Mouse (Mus musculus) kidney, postnatal 14 days (tissue): ENCODE measurements around the gene Psma1.

ENCODE experiments used
- DNase-seq: peaks from one replicate; pipeline ENCODE4 v3.0.0; 2022; ENCODE audit warnings: mixed read lengths

Psma1 gene

DNA sequence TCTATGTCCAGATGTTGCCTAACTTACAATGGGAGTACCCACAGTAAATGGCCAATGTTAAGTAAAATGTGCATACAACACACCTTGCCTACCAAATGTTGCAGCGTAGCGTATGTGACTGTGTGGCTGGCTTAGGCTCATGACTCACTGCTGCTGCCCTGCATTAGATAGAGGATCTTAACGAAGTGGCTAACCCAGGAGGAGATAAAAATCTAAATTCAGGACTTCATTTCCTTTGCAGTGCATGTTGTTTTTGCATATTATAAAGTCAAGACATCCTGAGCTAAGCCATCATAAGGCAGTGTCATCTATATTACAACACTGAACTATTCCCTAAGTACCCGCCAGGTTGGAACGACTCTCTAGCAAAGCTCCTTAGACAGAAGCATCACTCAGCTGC, 7.5 kb downstream of the Psma1 start:
- no peak for DNase-seq

DNA sequence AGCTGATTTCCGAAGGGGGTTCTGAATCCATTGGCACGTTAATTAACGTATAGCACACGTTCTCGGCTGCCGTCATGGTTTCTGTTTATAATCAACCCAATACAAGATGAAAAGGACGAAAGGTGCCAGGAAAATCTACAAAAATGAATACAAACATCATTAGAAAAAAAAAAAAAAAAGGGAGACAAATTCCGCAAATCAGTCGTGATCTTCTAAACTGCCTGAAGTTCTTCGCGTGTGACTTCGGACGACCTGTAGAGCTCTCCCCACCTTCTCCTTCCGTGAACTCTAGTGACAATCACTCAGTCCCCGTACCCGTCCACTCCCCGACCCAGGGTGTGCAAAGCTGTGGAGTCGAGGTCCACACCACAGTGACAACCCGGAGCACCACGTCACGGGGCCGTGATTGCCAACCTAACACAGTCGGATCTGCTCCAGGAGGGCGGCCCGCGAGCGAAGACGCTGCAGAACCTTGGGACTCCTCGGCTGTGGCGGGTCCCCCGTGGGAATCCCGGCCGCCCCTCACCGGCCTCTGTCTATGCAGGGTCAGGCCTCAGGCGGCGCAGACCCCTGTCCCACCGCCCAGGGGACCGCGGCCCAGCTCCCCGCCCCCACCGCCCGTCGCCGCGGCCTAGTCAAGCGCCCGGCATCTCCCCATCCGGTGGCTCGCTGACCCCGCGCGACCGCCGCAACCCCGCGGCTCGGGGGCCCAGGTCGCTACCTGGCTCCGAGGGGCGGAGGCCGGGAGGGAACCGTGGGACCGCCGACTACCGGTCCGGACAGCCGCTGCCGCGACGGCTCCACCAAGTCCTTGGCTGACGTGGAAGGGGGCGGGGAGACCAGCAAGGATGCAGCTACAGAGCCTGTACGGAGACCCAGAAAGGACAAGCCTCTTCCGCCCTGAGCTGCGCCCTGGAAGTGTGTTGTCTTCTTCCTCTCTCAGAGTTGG, 21.8 kb downstream of the Psma1 start, which contains the start of gene Copb1:
TSS of gene Copb1 (minus strand) at position 827 of the 949 bp plus-strand sequence.
- peak; percentile 95 for DNase-seq

GRCm38 (mm10) chr7:114251684-114252083, 24.2 kb downstream of the Psma1 start:
- DNase-seq: no peak

DNA sequence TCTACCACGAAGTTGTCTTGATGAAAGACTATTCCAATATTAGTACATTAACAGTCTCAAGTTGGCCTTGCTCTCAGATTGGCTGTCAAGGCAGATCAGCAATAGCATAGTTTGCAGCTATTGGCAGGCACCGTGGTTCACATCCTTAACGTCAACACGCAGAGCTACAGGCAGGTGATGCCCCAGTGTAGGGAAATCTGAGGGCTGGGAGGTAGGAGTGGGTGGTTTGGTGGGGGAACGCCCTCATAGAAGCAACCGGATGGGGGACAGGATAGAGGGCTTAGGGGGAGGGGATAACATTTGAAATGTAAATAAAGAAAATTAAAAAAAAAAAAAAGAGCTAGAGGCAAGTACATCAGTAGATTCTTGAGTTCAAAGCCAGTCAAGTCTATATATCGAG, 41.9 kb downstream of the Psma1 start:
- no peak for DNase-seq

DNA sequence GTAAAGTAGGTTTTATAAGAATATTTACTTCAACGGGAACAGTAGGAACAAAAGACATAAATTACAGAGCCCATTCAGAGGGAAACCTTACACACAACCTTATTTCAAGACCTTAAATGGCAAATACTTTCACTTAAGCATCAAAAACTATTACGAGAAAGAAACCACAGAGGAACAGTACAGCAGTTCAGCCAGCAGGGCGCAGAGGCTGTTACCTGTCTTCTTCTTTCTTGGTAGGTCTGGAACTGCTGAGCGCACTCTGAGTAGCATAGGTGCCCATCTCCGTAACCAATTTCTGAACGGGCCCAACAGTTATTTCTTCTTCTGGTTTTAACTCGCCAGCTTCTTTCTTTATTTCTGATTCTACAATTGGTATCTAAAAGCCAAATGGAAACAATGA, 42.9 kb downstream of the Psma1 start:
- no peak for DNase-seq

- DNase-seq: no peak
These were observed 44.1 kb downstream of the Psma1 start for GRCm38 (mm10) chr7:114231857-114232256.

- DNase-seq: no peak
These were observed 49.4 kb downstream of the Psma1 start for GRCm38 (mm10) chr7:114226521-114226920.

- DNase-seq: no peak
These were observed 55.5 kb downstream of the Psma1 start for GRCm38 (mm10) chr7:114220433-114220832.

DNA sequence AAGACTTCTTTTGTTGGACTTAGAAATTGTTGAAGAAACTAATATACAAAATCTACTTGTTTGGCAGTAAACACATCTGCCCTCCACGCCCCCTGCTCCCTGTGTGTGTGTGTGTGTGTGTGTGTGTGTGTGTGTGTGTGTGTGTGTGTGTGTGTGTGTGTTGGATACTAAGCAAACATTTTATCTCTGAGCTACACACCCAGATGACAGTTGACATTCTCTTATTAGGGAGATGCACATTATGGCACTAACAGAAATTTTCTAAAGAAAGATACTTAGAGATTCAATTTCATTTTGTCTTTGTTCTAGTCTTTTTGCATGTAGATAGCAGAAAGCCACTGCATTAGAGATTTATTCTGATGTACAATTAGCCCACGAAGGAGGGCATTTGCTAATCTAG, 59.0 kb downstream of the Psma1 start:
- DNase-seq: no peak
